Mouse (Mus musculus) erythroblast, embryonic 14.5 days (primary cell): ENCODE results near the gene Creb1.

ENCODE experiments used
- GATA1 ChIP-seq: IDR thresholded peaks from 2 replicates; pipeline ENCODE4 v1.6.1; 2012; ENCODE audit warnings: low read length, inconsistent platforms, mixed read lengths
- TAL1 ChIP-seq: IDR thresholded peaks from 3 replicates; pipeline ENCODE4 v1.6.1; 2012; ENCODE audit warnings: low read length, inconsistent platforms, mixed read lengths

- TF ChIP-seq GATA1 (no peak), TAL1 (no peak)
Measured at GRCm38 (mm10) chr1:64529781-64530315, 2.6 kb upstream of the Creb1 start.
